Mouse (Mus musculus) midbrain, embryonic 16.5 days (tissue): ENCODE measurements around the gene Ralgps2. TPM values are rescaled to one million over a fixed set of nuclear protein-coding genes. Genes with fewer than 3 reads are reported as not detected.
A peak's percentile ranks its signal among the peaks of the same experiment; 100 is the strongest.

ENCODE experiments used
- ATAC-seq: fragments of 200-750 bp; cut with Nextera tagmentation; 2 replicates; pipeline ENCODE4 v1.8.0; 2017; ENCODE audit warnings: moderate TSS enrichment
- H3K27ac ChIP-seq: fragments of 300-500 bp; sonication (generic); 2 replicates; pipeline ENCODE4 v1.5.1; 2014; ENCODE audit warnings: mild to moderate bottlenecking, low read length, mixed read lengths
- H3K27me3 ChIP-seq: fragments of 300-500 bp; sonication (generic); 2 replicates; pipeline ENCODE4 v1.6.1; 2014; ENCODE audit warnings: low read depth, low read length, mixed read lengths; ENCODE audit not compliant: control insufficient read depth, insufficient read depth
- H3K36me3 ChIP-seq: fragments of 300-500 bp; sonication (generic); 2 replicates; pipeline ENCODE4 v1.6.1; 2014; ENCODE audit warnings: mild to moderate bottlenecking, low read length, moderate library complexity, mixed read lengths; ENCODE audit not compliant: control insufficient read depth, insufficient read depth
- H3K4me1 ChIP-seq: fragments of 300-500 bp; sonication (generic); 2 replicates; pipeline ENCODE4 v1.6.1; 2014; ENCODE audit warnings: mild to moderate bottlenecking, low read length, mixed read lengths; ENCODE audit not compliant: control insufficient read depth, insufficient read depth
- H3K4me2 ChIP-seq: fragments of 300-500 bp; sonication (generic); 2 replicates; pipeline ENCODE4 v1.6.1; 2014; ENCODE audit warnings: mild to moderate bottlenecking, low read length, mixed read lengths
- H3K4me3 ChIP-seq: fragments of 300-500 bp; sonication (generic); 2 replicates; pipeline ENCODE4 v1.5.1; 2014; ENCODE audit warnings: low read depth, mild to moderate bottlenecking, low read length, moderate library complexity, mixed read lengths
- H3K9ac ChIP-seq: fragments of 300-500 bp; sonication (generic); 2 replicates; pipeline ENCODE4 v1.6.1; 2014; ENCODE audit warnings: low read depth, low read length, mixed read lengths
- H3K9me3 ChIP-seq: fragments of 300-500 bp; sonication (generic); replicated peaks from 2 replicates; pipeline ENCODE4 v1.6.1; 2014; ENCODE audit warnings: mild to moderate bottlenecking, low read length, mixed read lengths; ENCODE audit not compliant: control insufficient read depth, poor library complexity, severe bottlenecking
- WGBS: fragments of 180-500 bp; shearing (Covaris S2); extraction: QIAGEN DNeasy Blood & Tissue Kit; methylation state at CpG from one replicate; pipeline ENCODE4 v1.1.7; 2014; 5-methylcytosine and 5-hydroxymethylcytosine counted together
- polyA plus RNA-seq: library from polyadenylated mRNA; unstranded; fragments of >200 nt; fragmentation: Nextera tagmentation; extraction: Ambion mirVana; gene quantifications from 2 replicates; pipeline ENCODE4 v1.2.1, GENCODE M21; 2015

Gene Ralgps2
- polyA plus RNA-seq, 1 experiment from 2014 or later: 78.1 TPM

- ATAC-seq: no peak
- no peak overlapping the region for H3K4me3 ChIP-seq
- H3K4me1 ChIP-seq: no peaks in the 10 kb centered on the region
- H3K27me3 ChIP-seq: no peaks in the 10 kb centered on the region
- WGBS: 73% methylated on average over 6 of the region's 6 CpGs
- H3K9ac ChIP-seq: no peak overlapping the region
- no peaks in the 10 kb centered on the region for H3K36me3 ChIP-seq
- H3K4me2 ChIP-seq: no peak overlapping the region
- no peak overlapping the region for H3K27ac ChIP-seq
- 0 out of 2 replicates have a peak, but pooled peaks cover 3% of the 10 kb centered on the region for H3K9me3 ChIP-seq
These were observed 174.8 kb downstream of the Ralgps2 start for GRCm38 (mm10) chr1:156764584-156764983.

- H3K4me2 ChIP-seq: no peak overlapping the region
- H3K27me3 ChIP-seq: no peaks in the 10 kb centered on the region
- H3K9me3 ChIP-seq: 0 out of 2 replicates have a peak, but pooled peaks cover 3% of the 10 kb centered on the region
- H3K36me3 ChIP-seq: no peaks in the 10 kb centered on the region
- H3K9ac ChIP-seq: no peak overlapping the region
- WGBS: 94% methylated on average over 6 of the region's 6 CpGs
- no peak for ATAC-seq
- no peak overlapping the region for H3K27ac ChIP-seq
- no peak overlapping the region for H3K4me3 ChIP-seq
- H3K4me1 ChIP-seq: no peaks in the 10 kb centered on the region
These were observed 176.1 kb downstream of the Ralgps2 start for GRCm38 (mm10) chr1:156763280-156763679.

GRCm38 (mm10) chr1:156761430-156761801, 178.0 kb downstream of the Ralgps2 start:
- no peaks in the 10 kb centered on the region for H3K4me1 ChIP-seq
- 0 out of 2 replicates have a peak, but pooled peaks cover under 1% of the 10 kb centered on the region for H3K9me3 ChIP-seq
- H3K9ac ChIP-seq: no peak overlapping the region
- 73% methylated on average over 10 of the region's 10 CpGs for WGBS
- ATAC-seq: no peak
- no peak overlapping the region for H3K4me3 ChIP-seq
- H3K27me3 ChIP-seq: no peaks in the 10 kb centered on the region
- H3K4me2 ChIP-seq: no peak overlapping the region
- H3K27ac ChIP-seq: peak overlapping the region; percentile 17; the same call in 1 of the 2 replicates
- H3K36me3 ChIP-seq: no peaks in the 10 kb centered on the region

- Histone ChIP-seq H3K4me1 (no peaks in the 10 kb centered on the region), H3K4me3 (no peak overlapping the region), H3K36me3 (no peaks in the 10 kb centered on the region), H3K27ac (peak overlapping the region; percentile 17; the same call in 1 of the 2 replicates), H3K27me3 (no peaks in the 10 kb centered on the region), H3K9ac (no peak overlapping the region), H3K9me3 (no peaks in the 10 kb centered on the region), H3K4me2 (no peak overlapping the region)
- 65% methylated on average over 13 of the region's 13 CpGs for WGBS
- ATAC-seq: no peak
These were observed 178.6 kb downstream of the Ralgps2 start for GRCm38 (mm10) chr1:156760549-156761429.

GRCm38 (mm10) chr1:156758326-156758725, 181.1 kb downstream of the Ralgps2 start:
- Histone ChIP-seq H3K9ac (no peak overlapping the region), H3K27ac (no peak overlapping the region), H3K9me3 (no peaks in the 10 kb centered on the region), H3K27me3 (no peaks in the 10 kb centered on the region), H3K36me3 (no peaks in the 10 kb centered on the region), H3K4me2 (no peak overlapping the region), H3K4me3 (no peak overlapping the region), H3K4me1 (peaks cover 11% of the 10 kb centered on the region)
- no peak for ATAC-seq
- WGBS: 25% methylated on average over 4 of the region's 4 CpGs

GRCm38 (mm10) chr1:156754608-156755413, 184.6 kb downstream of the Ralgps2 start:
- Histone ChIP-seq H3K36me3 (no peaks in the 10 kb centered on the region), H3K4me3 (no peak overlapping the region), H3K27ac (peak overlapping the region; percentile 69), H3K27me3 (no peaks in the 10 kb centered on the region), H3K4me1 (peaks cover 18% of the 10 kb centered on the region), H3K4me2 (peak overlapping the region; percentile 28), H3K9ac (peak overlapping the region; percentile 23; the same call in 1 of the 2 replicates), H3K9me3 (no peaks in the 10 kb centered on the region)
- WGBS: 40% methylated on average over 15 of the region's 15 CpGs
- ATAC-seq: peak; percentile 73

Other genes with a start within 250 kb of the Ralgps2 start
- gene Fam20b, start 220.5 kb downstream of the Ralgps2 start, polyA plus RNA-seq: 34.4 and 34.5 TPM in 2 replicates
- 0.44 and 0.86 TPM in 2 replicates for gene Angptl1, start 101.1 kb downstream of the Ralgps2 start, polyA plus RNA-seq
- not detected in 2 replicates for gene Tex35, start 169.1 kb upstream of the Ralgps2 start, polyA plus RNA-seq